Mouse (Mus musculus) kidney, postnatal 0 days (tissue): ENCODE measurements around the gene Rrp8. TPM values are rescaled to one million over a fixed set of nuclear protein-coding genes. Genes with fewer than 3 reads are reported as not detected.

Source experiments
- ATAC-seq: fragments of 200-750 bp; cut with Nextera tagmentation; replicated peaks from 2 replicates; pipeline ENCODE4 v1.8.0; 2017; ENCODE audit warnings: low read depth, moderate number of reproducible peaks, moderate TSS enrichment, moderate library complexity; ENCODE audit not compliant: low FRiP score
- DNase-seq: peaks from one replicate; pipeline ENCODE4 v3.0.0-alpha.2; 2016; ENCODE audit warnings: low spot score
- H3K27ac ChIP-seq: fragments of 300-500 bp; sonication (generic); 2 replicates; pipeline ENCODE4 v1.5.1; 2014; ENCODE audit warnings: mild to moderate bottlenecking
- H3K27me3 ChIP-seq: fragments of 300-500 bp; sonication (generic); 2 replicates; pipeline ENCODE4 v1.6.1; 2014; ENCODE audit warnings: low read length, mixed read lengths; ENCODE audit not compliant: insufficient read depth
- H3K36me3 ChIP-seq: fragments of 300-500 bp; sonication (generic); 2 replicates; pipeline ENCODE4 v1.6.1; 2014; ENCODE audit warnings: low read length, mixed read lengths; ENCODE audit not compliant: insufficient read depth
- H3K4me1 ChIP-seq: fragments of 300-500 bp; sonication (generic); replicated peaks from 2 replicates; pipeline ENCODE4 v1.6.1; 2014; ENCODE audit warnings: antibody characterized with exemption, low read length, mixed read lengths; ENCODE audit not compliant: insufficient read depth
- H3K4me2 ChIP-seq: fragments of 300-500 bp; sonication (generic); 2 replicates; pipeline ENCODE4 v1.6.1; 2014; ENCODE audit warnings: mild to moderate bottlenecking, low read length, moderate library complexity, mixed read lengths
- H3K4me3 ChIP-seq: fragments of 300-500 bp; sonication (generic); replicated peaks from 2 replicates; pipeline ENCODE4 v1.5.1; 2014; ENCODE audit warnings: low read depth, low read length
- H3K9ac ChIP-seq: fragments of 300-500 bp; sonication (generic); 2 replicates; pipeline ENCODE4 v1.6.1; 2014; ENCODE audit warnings: low read depth, low read length
- H3K9me3 ChIP-seq: fragments of 300-500 bp; sonication (generic); replicated peaks from 2 replicates; pipeline ENCODE4 v1.6.1; 2016; ENCODE audit warnings: low read length, inconsistent platforms, mixed read lengths
- CTCF ChIP-seq: IDR thresholded peaks from 2 replicates; pipeline ENCODE4 v1.5.1; 2016; ENCODE audit warnings: antibody characterized with exemption, low read depth, mild to moderate bottlenecking, moderate library complexity
- WGBS: fragments of 180-500 bp; shearing (Covaris S2); extraction: QIAGEN DNeasy Blood & Tissue Kit; methylation state at CpG from one replicate; pipeline ENCODE4 v1.1.7; 2014; 5-methylcytosine and 5-hydroxymethylcytosine counted together
- polyA plus RNA-seq: library from polyadenylated mRNA; unstranded; fragments of >200 nt; fragmentation: Nextera tagmentation; extraction: Ambion mirVana; gene quantifications from 2 replicates; pipeline ENCODE4 v1.2.1, GENCODE M21; 2015

Gene Rrp8
- polyA plus RNA-seq, 1 experiment from 2014 or later, result 34.4 TPM

- whole genome bisulfite sequencing, result 62% methylated on average over 3 of the region's 3 CpGs
- Histone ChIP-seq H3K27ac (no peak overlapping the region), H3K4me3 (no peak overlapping the region), H3K4me1 (peaks cover 20% of the 10 kb centered on the region), H3K9me3 (no peaks in the 10 kb centered on the region), H3K36me3 (peaks cover 13% of the 10 kb centered on the region; the same call in 1 of the 2 replicates), H3K27me3 (no peaks in the 10 kb centered on the region), H3K9ac (no peak overlapping the region), H3K4me2 (no peak overlapping the region)
- ATAC-seq, result no peak
- no peak for DNase-seq
- no peak for TF ChIP-seq CTCF
These were observed 32.8 kb upstream of the Rrp8 start for GRCm38 (mm10) chr7:105769959-105770358.

GRCm38 (mm10) chr7:105767729-105768165, 30.6 kb upstream of the Rrp8 start:
- H3K36me3 ChIP-seq, result peaks cover 30% of the 10 kb centered on the region
- H3K9ac ChIP-seq, result no peak overlapping the region
- 0 out of 2 replicates have a peak, but pooled peaks cover 6% of the 10 kb centered on the region for H3K4me1 ChIP-seq
- DNase-seq, result peak; percentile 64
- no peak overlapping the region for H3K4me3 ChIP-seq
- H3K9me3 ChIP-seq, result no peaks in the 10 kb centered on the region
- ATAC-seq, result no peak
- WGBS, result 18% methylated on average over 6 of the region's 6 CpGs
- H3K27me3 ChIP-seq, result no peaks in the 10 kb centered on the region
- no peak overlapping the region for H3K4me2 ChIP-seq
- TF ChIP-seq CTCF, result no peak
- peak overlapping the region; percentile 58; the same call in 1 of the 2 replicates for H3K27ac ChIP-seq

GRCm38 (mm10) chr7:105764331-105764730, 27.1 kb upstream of the Rrp8 start:
- no peak for ATAC-seq

GRCm38 (mm10) chr7:105762517-105763270, 25.5 kb upstream of the Rrp8 start:
- no peak for TF ChIP-seq CTCF
- H3K27me3 ChIP-seq, result no peaks in the 10 kb centered on the region
- ATAC-seq, result no peak
- WGBS, result 61% methylated on average over 55 of the region's 55 CpGs
- DNase-seq, result no peak
- H3K4me3 ChIP-seq, result no peak overlapping the region
- 0 out of 2 replicates have a peak, but pooled peaks cover 3% of the 10 kb centered on the region for H3K4me1 ChIP-seq
- H3K27ac ChIP-seq, result no peak overlapping the region
- H3K4me2 ChIP-seq, result peak overlapping the region; percentile 27
- H3K9me3 ChIP-seq, result no peaks in the 10 kb centered on the region
- no peak overlapping the region for H3K9ac ChIP-seq
- H3K36me3 ChIP-seq, result peaks cover 31% of the 10 kb centered on the region

More at GRCm38 (mm10) chr7:105764331-105764730, 27.1 kb upstream of the Rrp8 start:
- H3K4me3 ChIP-seq, result no peak overlapping the region
- TF ChIP-seq CTCF, result no peak
- no peaks in the 10 kb centered on the region for H3K9me3 ChIP-seq
- WGBS, result 92% methylated on average over 11 of the region's 11 CpGs
- 0 out of 2 replicates have a peak, but pooled peaks cover 6% of the 10 kb centered on the region for H3K4me1 ChIP-seq
- no peak overlapping the region for H3K4me2 ChIP-seq
- peaks cover 27% of the 10 kb centered on the region for H3K36me3 ChIP-seq
- no peak for DNase-seq
- H3K9ac ChIP-seq, result no peak overlapping the region
- no peaks in the 10 kb centered on the region for H3K27me3 ChIP-seq
- H3K27ac ChIP-seq, result no peak overlapping the region

- 50% methylated on average over 51 of the region's 51 CpGs for WGBS
- no peak for DNase-seq
- no peaks in the 10 kb centered on the region for H3K4me1 ChIP-seq
- H3K9ac ChIP-seq, result no peak overlapping the region
- 0 out of 2 replicates have a peak, but pooled peaks have one; percentile 16 for ATAC-seq
- no peak for TF ChIP-seq CTCF
- H3K27me3 ChIP-seq, result no peaks in the 10 kb centered on the region
- H3K9me3 ChIP-seq, result no peaks in the 10 kb centered on the region
- H3K36me3 ChIP-seq, result peaks cover 31% of the 10 kb centered on the region
- no peak overlapping the region for H3K27ac ChIP-seq
- H3K4me3 ChIP-seq, result no peak overlapping the region
- peak overlapping the region; percentile 27 for H3K4me2 ChIP-seq
These were observed 24.8 kb upstream of the Rrp8 start for GRCm38 (mm10) chr7:105761813-105762484.

GRCm38 (mm10) chr7:105753281-105753680, 16.1 kb upstream of the Rrp8 start:
- no peak for ATAC-seq
- no peaks in the 10 kb centered on the region for H3K27me3 ChIP-seq
- peaks cover 3% of the 10 kb centered on the region; the same call in 1 of the 2 replicates for H3K4me1 ChIP-seq
- TF ChIP-seq CTCF, result no peak
- H3K9ac ChIP-seq, result no peak overlapping the region
- DNase-seq, result no peak
- peaks cover 11% of the 10 kb centered on the region; the same call in 1 of the 2 replicates for H3K36me3 ChIP-seq
- H3K4me2 ChIP-seq, result no peak overlapping the region
- no peak overlapping the region for H3K4me3 ChIP-seq
- H3K27ac ChIP-seq, result no peak overlapping the region
- no peaks in the 10 kb centered on the region for H3K9me3 ChIP-seq
- 93% methylated on average over 10 of the region's 10 CpGs for WGBS
